Mouse (Mus musculus): ENCODE measurements around the gene Tm7sf3. TPM values are rescaled to one million over a fixed set of nuclear protein-coding genes. Genes with fewer than 3 reads are reported as not detected.

Tm7sf3 gene
- total and polyA plus RNA-seq, 3 experiments, result 18.3 to 27.1 TPM; not detected in 1

- no peak for TF ChIP-seq ZC3H11A (IDR thresholded peaks at IDR 0.05; ENCODE audit: low read depth, low read length)
- TF ChIP-seq MAFK (IDR thresholded peaks at IDR 0.05; ENCODE audit: borderline replicate concordance, low read depth, low read length), result no peak
These were observed 12.6 kb downstream of the Tm7sf3 start (continued) for GRCm38 (mm10) chr6:146629781-146630756.

GRCm38 (mm10) chr6:146628123-146628522 is 14.5 kb downstream of the Tm7sf3 start:
- H3K9me3 ChIP-seq (replicated peaks; ENCODE audit: insufficient read depth, low read length), result no peaks in the 10 kb centered on the region
- H3K79me2 ChIP-seq (ENCODE audit: control insufficient read depth, insufficient read depth, low read length, poor library complexity), result 0 out of 2 replicates have a peak, but pooled peaks cover 1% of the 10 kb centered on the region
- no peak for TF ChIP-seq RAD21 (IDR thresholded peaks at IDR 0.05; ENCODE audit: low read depth, low read length)
- TF ChIP-seq BHLHE40 (IDR thresholded peaks at IDR 0.05; ENCODE audit: borderline replicate concordance, low read depth, low read length), result no peak
- TF ChIP-seq ZMIZ1 (IDR thresholded peaks at IDR 0.05; ENCODE audit: low read depth, low read length), result no peak
- H3K4me3 ChIP-seq (ENCODE audit: control insufficient read depth in 1 of 2, insufficient read depth in 1 of 2, low read depth in 2 of 2, low read length in 2 of 2), result no peak overlapping the region
- no peak for DNase-seq (ENCODE audit: low read depth, low spot score)
- H3K36me3 ChIP-seq (ENCODE audit: control insufficient read depth in 1 of 2, insufficient read depth in 2 of 2, low read length in 2 of 2), result peaks cover 0 to 23% of the 10 kb centered on the region in 2 experiments; a peak in 2 of 4 replicates
- H3K9ac ChIP-seq (ENCODE audit: control insufficient read depth, low read depth, low read length, poor library complexity, severe bottlenecking), result no peak overlapping the region
- no peaks in the 10 kb centered on the region for H3K27me3 ChIP-seq (ENCODE audit: control insufficient read depth in 1 of 2, insufficient read depth in 2 of 2, low read length in 2 of 2)
- H3K27ac ChIP-seq (ENCODE audit: control insufficient read depth, low read depth, low read length), result no peak overlapping the region
- peaks cover 10 to 30% of the 10 kb centered on the region in 2 experiments for H3K4me1 ChIP-seq (ENCODE audit: control insufficient read depth in 1 of 2, insufficient read depth in 2 of 2, low read length in 2 of 2)

- DNase-seq (ENCODE audit: low read depth, low spot score), result no peak
- TF ChIP-seq JUND (IDR thresholded peaks at IDR 0.05; ENCODE audit: low read depth, low read length), result no peak
- TF ChIP-seq CHD1 (IDR thresholded peaks at IDR 0.05; ENCODE audit: low read depth, low read length), result no peak
- TF ChIP-seq ZMIZ1 (IDR thresholded peaks at IDR 0.05; ENCODE audit: low read depth, low read length), result no peak
- Histone ChIP-seq H3K4me1 (ENCODE audit: control insufficient read depth in 1 of 2, insufficient read depth in 2 of 2, low read length in 2 of 2) (no peaks in the 10 kb centered on the region), H3K27me3 (ENCODE audit: control insufficient read depth in 1 of 2, insufficient read depth in 2 of 2, low read length in 2 of 2) (no peaks in the 10 kb centered on the region), H3K9me3 (replicated peaks; ENCODE audit: insufficient read depth, low read length) (no peaks in the 10 kb centered on the region), H3K27ac (ENCODE audit: control insufficient read depth, low read depth, low read length) (no peak overlapping the region), H3K4me3 (ENCODE audit: control insufficient read depth in 1 of 2, insufficient read depth in 1 of 2, low read depth in 2 of 2, low read length in 2 of 2) (no peak overlapping the region), H3K79me2 (ENCODE audit: control insufficient read depth, insufficient read depth, low read length, poor library complexity) (no peaks in the 10 kb centered on the region), H3K36me3 (ENCODE audit: control insufficient read depth in 1 of 2, insufficient read depth in 2 of 2, low read length in 2 of 2) (no peaks in the 10 kb centered on the region; a peak in 1 of 4 replicates), H3K9ac (ENCODE audit: control insufficient read depth, low read depth, low read length, poor library complexity, severe bottlenecking) (no peak overlapping the region)
These were observed 26.0 kb downstream of the Tm7sf3 start for GRCm38 (mm10) chr6:146616670-146617069.

GRCm38 (mm10) chr6:146615891-146616290 is 26.7 kb downstream of the Tm7sf3 start:
- no peaks in the 10 kb centered on the region for H3K79me2 ChIP-seq (ENCODE audit: control insufficient read depth, insufficient read depth, low read length, poor library complexity)
- H3K36me3 ChIP-seq (ENCODE audit: control insufficient read depth in 1 of 2, insufficient read depth in 2 of 2, low read length in 2 of 2), result no peaks in the 10 kb centered on the region; a peak in 1 of 4 replicates
- TF ChIP-seq POLR2AphosphoS5 (IDR thresholded peaks at IDR 0.05; ENCODE audit: borderline replicate concordance, low read depth, low read length) (no peak), USF1 (IDR thresholded peaks at IDR 0.05; ENCODE audit: low read depth, low read length) (no peak)
- H3K4me1 ChIP-seq (ENCODE audit: control insufficient read depth in 1 of 2, insufficient read depth in 2 of 2, low read length in 2 of 2), result no peaks in the 10 kb centered on the region
- no peak overlapping the region for H3K27ac ChIP-seq (ENCODE audit: control insufficient read depth, low read depth, low read length)
- H3K9me3 ChIP-seq (replicated peaks; ENCODE audit: insufficient read depth, low read length), result no peaks in the 10 kb centered on the region
- H3K27me3 ChIP-seq (ENCODE audit: control insufficient read depth in 1 of 2, insufficient read depth in 2 of 2, low read length in 2 of 2), result no peaks in the 10 kb centered on the region
- DNase-seq (ENCODE audit: low read depth, low spot score), result no peak
- no peak overlapping the region for H3K9ac ChIP-seq (ENCODE audit: control insufficient read depth, low read depth, low read length, poor library complexity, severe bottlenecking)
- H3K4me3 ChIP-seq (ENCODE audit: control insufficient read depth in 1 of 2, insufficient read depth in 1 of 2, low read depth in 2 of 2, low read length in 2 of 2), result no peak overlapping the region
